Mouse (Mus musculus) CH12.LX (cell line): ENCODE results near the gene Phc1.

ENCODE experiments used
- KAT2A ChIP-seq: IDR thresholded peaks from 2 replicates; pipeline ENCODE4 v1.6.1; 2012; ENCODE audit warnings: low read length, improper control_type of control experiment, inconsistent platforms; ENCODE audit not compliant: insufficient replicate concordance
- MEF2A ChIP-seq: IDR thresholded peaks from 2 replicates; pipeline ENCODE4 v1.6.1; 2014; ENCODE audit warnings: low read depth, mild to moderate bottlenecking, inconsistent platforms, low read length, improper control_type of control experiment, borderline replicate concordance
- MXI1 ChIP-seq: IDR thresholded peaks from 2 replicates; pipeline ENCODE4 v1.6.1; 2011; ENCODE audit warnings: mild to moderate bottlenecking, low read depth, low read length, improper control_type of control experiment
- RAD21 ChIP-seq: IDR thresholded peaks from 2 replicates; pipeline ENCODE4 v1.6.1; 2011; ENCODE audit warnings: low read depth, mild to moderate bottlenecking, low read length, improper control_type of control experiment, moderate library complexity
- TCF12 ChIP-seq: IDR thresholded peaks from 2 replicates; pipeline ENCODE4 v1.6.1; 2014; ENCODE audit warnings: low read depth, mild to moderate bottlenecking, inconsistent platforms, low read length, improper control_type of control experiment

- TF ChIP-seq MXI1 (no peak), MEF2A (no peak), RAD21 (no peak), TCF12 (no peak), KAT2A (no peak)
Measured at GRCm38 (mm10) chr6:122384886-122385285, 44.5 kb upstream of the Phc1 start.
